Mouse (Mus musculus) small intestine, adult 2 months (tissue): ENCODE measurements around the gene Dnase1. TPM values are rescaled to one million over a fixed set of nuclear protein-coding genes. Genes with fewer than 3 reads are reported as not detected.
"Not testable (repeated sequence)": the region's sequence is repeated elsewhere in the genome, so short reads cannot be mapped to it uniquely, and the experiment has no call there.

Experiments used
- H3K27ac ChIP-seq: fragments of 200-500 bp; 2 replicates; pipeline ENCODE4 v1.5.1; 2012; ENCODE audit warnings: low read depth, low read length, control low read depth, inconsistent platforms; ENCODE audit not compliant: insufficient read depth
- H3K27me3 ChIP-seq: fragments of 200-500 bp; 2 replicates; pipeline ENCODE4 v1.6.1; 2012; ENCODE audit warnings: mild to moderate bottlenecking, moderate library complexity, low read length, inconsistent platforms; ENCODE audit not compliant: control insufficient read depth, insufficient read depth
- H3K36me3 ChIP-seq: fragments of 200-500 bp; 2 replicates; pipeline ENCODE4 v1.6.1; 2012; ENCODE audit warnings: mild to moderate bottlenecking, low read length, control low read depth, inconsistent platforms; ENCODE audit not compliant: control insufficient read depth, insufficient read depth
- H3K4me1 ChIP-seq: fragments of 200-500 bp; 2 replicates; pipeline ENCODE4 v1.6.1; 2012; ENCODE audit warnings: low read length, inconsistent platforms, mixed read lengths; ENCODE audit not compliant: control insufficient read depth, insufficient read depth, insufficient read length
- H3K4me3 ChIP-seq: fragments of 200-500 bp; 2 replicates; pipeline ENCODE4 v1.5.1; 2012; ENCODE audit warnings: low read depth, mild to moderate bottlenecking, control low read depth, inconsistent platforms, low read length, moderate library complexity
- CTCF ChIP-seq: fragments of 200-500 bp; IDR thresholded peaks from 2 replicates; pipeline ENCODE4 v1.5.1; 2012; ENCODE audit warnings: low read depth, mild to moderate bottlenecking, control low read depth, inconsistent platforms, low read length, moderate library complexity, mixed read lengths; ENCODE audit not compliant: insufficient replicate concordance, insufficient read length; ENCODE audit errors: extremely low read depth
- POLR2A ChIP-seq: fragments of 200-500 bp; IDR thresholded peaks from 2 replicates; pipeline ENCODE4 v1.6.1; 2012; ENCODE audit warnings: low read depth, mild to moderate bottlenecking, control low read depth, inconsistent platforms, low read length, moderate library complexity
- whole genome bisulfite sequencing: fragments of 180-500 bp; shearing (Covaris S2); methylation state at CpG from one replicate; pipeline ENCODE4 v1.1.7; 2018; 5-methylcytosine and 5-hydroxymethylcytosine counted together
- polyA plus RNA-seq: library from polyadenylated mRNA; depleted of rRNA; stranded (reverse); fragments of >200 nt; gene quantifications from 2 replicates; pipeline ENCODE4 v1.2.3, GENCODE M21; 2012; rRNA removed

Gene Dnase1
- polyA plus RNA-seq = 99.2 and 434 TPM in 2 replicates

- H3K36me3 ChIP-seq = peaks cover 20% of the 10 kb centered on the region
- WGBS = 37% methylated on average over 5 of the region's 5 CpGs
- peaks cover 17% of the 10 kb centered on the region for H3K4me1 ChIP-seq
- peak within 1 kb of the TSS; percentile 23; the same call in 1 of the 2 replicates for H3K4me3 ChIP-seq
- H3K27ac ChIP-seq = peak within 1 kb of the TSS; percentile 22; the same call in 1 of the 2 replicates
- H3K27me3 ChIP-seq = no peaks in the 10 kb centered on the region
- TF ChIP-seq POLR2A (no peak), CTCF (no peak)
Measured at GRCm38 (mm10) chr16:4036807-4037206, at the start of gene Dnase1. Gene Dnase1, plus strand, starts transcription at chr16:4036942.

GRCm38 (mm10) chr16:3988410-3988809 lies 48.3 kb upstream of the Dnase1 start:
- Histone ChIP-seq H3K4me3 (no peak overlapping the region), H3K36me3 (peaks cover 67% of the 10 kb centered on the region), H3K27me3 (no peaks in the 10 kb centered on the region), H3K27ac (no peak overlapping the region), H3K4me1 (no peaks in the 10 kb centered on the region; the same call in 1 of the 2 replicates)
- WGBS = 85% methylated on average over 4 of the region's 4 CpGs
- TF ChIP-seq CTCF (no peak), POLR2A (no peak)

- no peaks in the 10 kb centered on the region; the same call in 1 of the 2 replicates for H3K4me1 ChIP-seq
- peaks cover 19% of the 10 kb centered on the region for H3K36me3 ChIP-seq
- no peaks in the 10 kb centered on the region for H3K27me3 ChIP-seq
- peak within 1 kb of the TSS; percentile 87 for H3K27ac ChIP-seq
- peak; percentile 86 for TF ChIP-seq POLR2A
- peak; percentile 54; the same call in 1 of the 2 replicates for TF ChIP-seq CTCF
- WGBS = 1% methylated on average over 57 of the region's 58 CpGs
- peak within 1 kb of the TSS; percentile 84 for H3K4me3 ChIP-seq
Measured at GRCm38 (mm10) chr16:4003489-4004398, 33.0 kb upstream of the Dnase1 start, which contains the start of gene Slx4. Gene Slx4, minus strand, starts transcription at chr16:4003770.

- 31% methylated on average over 4 of the region's 4 CpGs for WGBS
- Histone ChIP-seq H3K4me1 (peaks cover 14% of the 10 kb centered on the region; the same call in 1 of the 2 replicates), H3K27ac (peak overlapping the region; percentile 85), H3K27me3 (no peaks in the 10 kb centered on the region), H3K4me3 (no peak overlapping the region), H3K36me3 (no peaks in the 10 kb centered on the region)
- TF ChIP-seq CTCF (no peak), POLR2A (no peak)
Measured at GRCm38 (mm10) chr16:4012882-4013570, 23.7 kb upstream of the Dnase1 start.

- Histone ChIP-seq H3K4me1 (peaks cover 14% of the 10 kb centered on the region; the same call in 1 of the 2 replicates), H3K4me3 (no peak overlapping the region), H3K27me3 (no peaks in the 10 kb centered on the region), H3K27ac (peak overlapping the region; percentile 60; the same call in 1 of the 2 replicates), H3K36me3 (no peaks in the 10 kb centered on the region)
- 83% methylated on average over 5 of the region's 5 CpGs for WGBS
- no peak for TF ChIP-seq POLR2A
- TF ChIP-seq CTCF = no peak
Measured at GRCm38 (mm10) chr16:4014040-4014668, 22.6 kb upstream of the Dnase1 start.

GRCm38 (mm10) chr16:4016786-4017185 lies 20.0 kb upstream of the Dnase1 start:
- H3K27me3 ChIP-seq, H3K4me3 ChIP-seq, H3K27ac ChIP-seq, H3K36me3 ChIP-seq: not testable (repeated sequence)
- 82% methylated on average over 17 of the region's 17 CpGs for WGBS
- peaks cover 14% of the 10 kb centered on the region; the same call in 1 of the 2 replicates for H3K4me1 ChIP-seq

- peaks cover 13% of the 10 kb centered on the region; the same call in 1 of the 2 replicates for H3K4me1 ChIP-seq
- H3K27me3 ChIP-seq, H3K36me3 ChIP-seq, H3K4me3 ChIP-seq, H3K27ac ChIP-seq: not testable (repeated sequence)
- whole genome bisulfite sequencing = 81% methylated on average over 6 of the region's 6 CpGs
Measured at GRCm38 (mm10) chr16:4017466-4017865, 19.3 kb upstream of the Dnase1 start.
